Comparison of ENCODE assay signal across 15 mouse cellular contexts in the genomic region with DNA sequence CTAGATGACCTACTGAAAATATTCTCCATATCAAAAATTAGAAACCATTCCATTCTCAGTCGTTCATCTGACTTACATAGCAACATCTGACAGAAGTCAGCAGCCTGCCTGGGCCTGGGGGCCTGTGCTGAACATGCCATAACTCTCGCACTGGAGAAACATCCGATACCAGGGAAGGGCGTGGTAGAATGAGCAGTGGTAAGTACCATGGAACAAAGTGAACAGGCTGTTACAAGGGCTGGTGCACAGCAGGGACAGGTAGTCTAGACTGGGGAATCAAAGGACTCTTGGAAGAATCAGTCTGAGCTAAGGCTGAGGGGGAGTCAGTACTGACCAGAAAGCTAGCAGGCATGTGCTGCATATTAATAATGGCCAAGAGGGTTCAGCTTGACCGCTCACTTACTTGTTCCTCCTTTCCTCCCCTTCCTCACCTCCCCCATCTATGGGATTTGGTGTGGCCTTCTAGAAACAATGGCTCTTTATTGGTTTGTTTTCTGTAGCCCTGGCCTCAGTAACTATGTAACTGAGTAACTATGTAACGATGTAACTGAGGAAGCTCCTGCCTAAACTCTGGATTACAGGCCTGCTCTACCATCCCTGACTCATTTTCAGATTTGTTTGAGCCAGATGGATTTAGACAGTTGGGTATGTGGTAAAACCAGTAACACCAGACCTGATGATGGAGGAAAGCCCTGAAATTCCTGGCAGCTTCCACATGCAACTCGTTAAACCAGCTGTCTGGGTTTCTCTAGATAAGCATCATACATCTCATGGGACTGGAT. TPM values are rescaled to one million over a fixed set of nuclear protein-coding genes. Genes with fewer than 3 reads are reported as not detected.
DNase-seq lines count a peak whose midpoint lies in the region; ATAC-seq and TF ChIP-seq lines count a peak whose summit lies in the region.
"Had no signal": no experiment of that assay in that cellular context is flagged by ENCODE, and none has a peak within 500 bp of the region (broad histone marks: within the 10 kb centered on the region; RNA-seq: fewer than 3 reads in every experiment).

No protein-coding gene starts in this region.

- H3K9ac ChIP-seq in forebrain, embryonic 16.5 days (replicated peaks; ENCODE audit: low read depth, low read length) = no peak overlapping the region
- H3K9ac ChIP-seq in forebrain, embryonic 15.5 days (replicated peaks) = no peak overlapping the region
- no peak overlapping the region for H3K9ac ChIP-seq in lung, embryonic 15.5 days
- H3K9ac ChIP-seq: liver, postnatal 0 days had no signal

- H3K4me3 ChIP-seq in forebrain, embryonic 16.5 days (replicated peaks; ENCODE audit: low read length) = no peak overlapping the region
- H3K4me3 ChIP-seq in forebrain, embryonic 15.5 days = no peak overlapping the region
- H3K4me3 ChIP-seq in lung, embryonic 15.5 days = no peak overlapping the region
- no peak overlapping the region for H3K4me3 ChIP-seq in myocyte

- H3K79me2 ChIP-seq in myocyte (ENCODE audit: control insufficient read depth, insufficient read depth) = no peaks in the 10 kb centered on the region

- no peak overlapping the region for H3K27ac ChIP-seq in forebrain, embryonic 16.5 days (ENCODE audit: low read length)
- H3K27ac ChIP-seq in forebrain, embryonic 15.5 days (replicated peaks) = no peak overlapping the region
- H3K27ac ChIP-seq in lung, embryonic 15.5 days = no peak overlapping the region

- peak; percentile 18; the same call in 1 of the 2 replicates for ATAC-seq in forebrain, embryonic 16.5 days
- ATAC-seq in forebrain, embryonic 15.5 days (replicated peaks) = no peak
- ATAC-seq in lung, embryonic 15.5 days (ENCODE audit: borderline replicate concordance, extremely low read depth, low FRiP score, low TSS enrichment) = peak; percentile 31; the same call in 1 of the 2 replicates
- ATAC-seq: liver, postnatal 0 days; midbrain, embryonic 16.5 days had no signal

- no peaks in the 10 kb centered on the region for H3K36me3 ChIP-seq in forebrain, embryonic 16.5 days (ENCODE audit: control insufficient read depth, insufficient read depth)
- no peaks in the 10 kb centered on the region for H3K36me3 ChIP-seq in forebrain, embryonic 15.5 days
- H3K36me3 ChIP-seq in lung, embryonic 15.5 days = no peaks in the 10 kb centered on the region
- no peaks in the 10 kb centered on the region for H3K36me3 ChIP-seq in myocyte (ENCODE audit: control insufficient read depth, insufficient read depth)

- peaks cover 6% of the 10 kb centered on the region; the same call in 1 of the 2 replicates for H3K4me1 ChIP-seq in forebrain, embryonic 16.5 days (replicated peaks; ENCODE audit: control insufficient read depth, insufficient read depth, low read length)
- H3K4me1 ChIP-seq in forebrain, embryonic 15.5 days = no peaks in the 10 kb centered on the region
- no peaks in the 10 kb centered on the region for H3K4me1 ChIP-seq in lung, embryonic 15.5 days

- H3ac ChIP-seq in myocyte (ENCODE audit: control insufficient read depth, insufficient read length) = no peak overlapping the region

- H3K9me3 ChIP-seq in forebrain, embryonic 16.5 days (ENCODE audit: control insufficient read depth, low read length) = no peaks in the 10 kb centered on the region
- 0 out of 2 replicates have a peak, but pooled peaks cover 3% of the 10 kb centered on the region for H3K9me3 ChIP-seq in forebrain, embryonic 15.5 days
- no peaks in the 10 kb centered on the region for H3K9me3 ChIP-seq in lung, embryonic 15.5 days

- H3K4me2 ChIP-seq in forebrain, embryonic 16.5 days (ENCODE audit: low read length) = no peak overlapping the region
- no peak overlapping the region for H3K4me2 ChIP-seq in forebrain, embryonic 15.5 days (replicated peaks)
- no peak overlapping the region for H3K4me2 ChIP-seq in lung, embryonic 15.5 days
- peak overlapping the region; percentile 47 for H3K4me2 ChIP-seq in myocyte (ENCODE audit: low read depth)

- DNase-seq in lung, postnatal 4 days = no peak
- peak; percentile 84 for DNase-seq in fibroblast of lung, adult 2 months (ENCODE audit: low read depth)
- DNase-seq in gastrocnemius, postnatal 25 days = no peak
- no peak for DNase-seq in cerebellum, adult 9-10 months
- DNase-seq: adrenal gland, postnatal 36 days; B cell, adult 2 months; cerebellum, postnatal 36 days; liver, postnatal 0 days had no signal

- 66% methylated on average over 7 of the region's 7 CpGs for WGBS in forebrain, embryonic 16.5 days
- 68% methylated on average over 7 of the region's 7 CpGs for WGBS in forebrain, embryonic 15.5 days
- 50% methylated on average over 7 of the region's 7 CpGs for WGBS in lung, embryonic 15.5 days

- no peaks in the 10 kb centered on the region for H3K27me3 ChIP-seq in forebrain, embryonic 16.5 days (replicated peaks; ENCODE audit: control insufficient read depth, insufficient read depth, low read length)
- H3K27me3 ChIP-seq in forebrain, embryonic 15.5 days = no peaks in the 10 kb centered on the region
- H3K27me3 ChIP-seq in lung, embryonic 15.5 days = no peaks in the 10 kb centered on the region
- H3K27me3 ChIP-seq in myocyte (ENCODE audit: control insufficient read depth, insufficient read depth, insufficient read length) = no peaks in the 10 kb centered on the region

- no peak for TF ChIP-seq POLR2A in myocyte (IDR thresholded peaks at IDR 0.05; ENCODE audit: insufficient read length, low read depth)

TF ChIP-seq in myocyte, 11 proteins besides CTCF, POLR2A, EP300 and RAD21:
- TF ChIP-seq MYOD1 (IDR thresholded peaks at IDR 0.05; ENCODE audit: control insufficient read depth in 1 of 3, insufficient read length in 2 of 3, low read depth in 2 of 3) (peak; percentile 45 to 73 (median 66)), CEBPB (IDR thresholded peaks at IDR 0.05; ENCODE audit: insufficient read depth, poor library complexity, severe bottlenecking) (no peak), MYOG (IDR thresholded peaks at IDR 0.05; ENCODE audit: control insufficient read depth in 1 of 3, insufficient read depth in 1 of 3, insufficient read length in 2 of 3, low read depth in 2 of 3) (peak in 1 of 3 experiments; percentile 17)

RNA-seq across cellular contexts. Expression of gene Sdr9c7, which starts 26.5 kb away (rescaled TPM):
- not detected in 2 replicates for polyA plus RNA-seq in forebrain, embryonic 16.5 days (2015; fragmentation: Nextera tagmentation; extraction: Ambion mirVana)
- polyA plus RNA-seq in forebrain, embryonic 15.5 days (2015; fragmentation: Nextera tagmentation; extraction: Ambion mirVana) = not detected in 2 replicates
- polyA plus RNA-seq in lung, embryonic 15.5 days (2015; fragmentation: Nextera tagmentation; extraction: Ambion mirVana) = not detected in 2 replicates
- not detected for polyA plus RNA-seq in myocyte (2012; fragmentation: generic; extraction: Trizol)
- total RNA-seq in gastrocnemius, postnatal 25 days (2021) = not detected
- total RNA-seq: left cerebral cortex, adult 18-20 months had no signal
- polyA plus RNA-seq: heart, postnatal 0 days; midbrain, embryonic 16.5 days had no signal

RNA-seq across cellular contexts. Expression of gene Rdh7, which starts 36.2 kb away (rescaled TPM):
- polyA plus RNA-seq in forebrain, embryonic 16.5 days (2015; fragmentation: Nextera tagmentation; extraction: Ambion mirVana) = not detected in 2 replicates
- not detected in 2 replicates for polyA plus RNA-seq in forebrain, embryonic 15.5 days (2015; fragmentation: Nextera tagmentation; extraction: Ambion mirVana)
- not detected in 2 replicates for polyA plus RNA-seq in lung, embryonic 15.5 days (2015; fragmentation: Nextera tagmentation; extraction: Ambion mirVana)
- polyA plus RNA-seq in myocyte (2012; fragmentation: generic; extraction: Trizol) = not detected
- not detected for total RNA-seq in gastrocnemius, postnatal 25 days (2021)
- total RNA-seq: left cerebral cortex, adult 18-20 months had no signal
- polyA plus RNA-seq: heart, postnatal 0 days; midbrain, embryonic 16.5 days had no signal

RNA-seq across cellular contexts. Expression of gene Rdh16f2, which starts 58.5 kb away (rescaled TPM):
- polyA plus RNA-seq in forebrain, embryonic 16.5 days (2015; fragmentation: Nextera tagmentation; extraction: Ambion mirVana) = not detected in 2 replicates
- not detected in 2 replicates for polyA plus RNA-seq in forebrain, embryonic 15.5 days (2015; fragmentation: Nextera tagmentation; extraction: Ambion mirVana)
- polyA plus RNA-seq in lung, embryonic 15.5 days (2015; fragmentation: Nextera tagmentation; extraction: Ambion mirVana) = not detected in 2 replicates
- 0.06 TPM for polyA plus RNA-seq in myocyte (2012; fragmentation: generic; extraction: Trizol)
- total RNA-seq in gastrocnemius, postnatal 25 days (2021) = not detected
- total RNA-seq: adrenal gland, postnatal 36 days; left cerebral cortex, adult 18-20 months had no signal
- polyA plus RNA-seq: heart, postnatal 0 days; midbrain, embryonic 16.5 days had no signal
